Mouse (Mus musculus): Measurements from ENCODE around the gene Hpd. TPM values are rescaled to one million over a fixed set of nuclear protein-coding genes. Genes with fewer than 3 reads are reported as not detected.

The Hpd gene
- polyA plus RNA-seq, 1 experiment from 2014 or later: not detected

- H3K9me3 ChIP-seq: no peaks in the 10 kb centered on the region
- no peak overlapping the region for H3K27ac ChIP-seq
- H3K4me3 ChIP-seq: no peak overlapping the region
- no peak overlapping the region for H3K9ac ChIP-seq
- H3K4me2 ChIP-seq (replicated peaks): no peak overlapping the region
- H3K36me3 ChIP-seq: no peaks in the 10 kb centered on the region
- no peaks in the 10 kb centered on the region for H3K4me1 ChIP-seq
- no peaks in the 10 kb centered on the region for H3K27me3 ChIP-seq
- ATAC-seq (ENCODE audit: insufficient number of reproducible peaks, insufficient read depth, low FRiP score, low TSS enrichment): no peak
- 77% methylated on average over 6 of the region's 6 CpGs for WGBS
These were observed 991 bp downstream of the Hpd start for GRCm38 (mm10) chr5:123181536-123181935.

DNA sequence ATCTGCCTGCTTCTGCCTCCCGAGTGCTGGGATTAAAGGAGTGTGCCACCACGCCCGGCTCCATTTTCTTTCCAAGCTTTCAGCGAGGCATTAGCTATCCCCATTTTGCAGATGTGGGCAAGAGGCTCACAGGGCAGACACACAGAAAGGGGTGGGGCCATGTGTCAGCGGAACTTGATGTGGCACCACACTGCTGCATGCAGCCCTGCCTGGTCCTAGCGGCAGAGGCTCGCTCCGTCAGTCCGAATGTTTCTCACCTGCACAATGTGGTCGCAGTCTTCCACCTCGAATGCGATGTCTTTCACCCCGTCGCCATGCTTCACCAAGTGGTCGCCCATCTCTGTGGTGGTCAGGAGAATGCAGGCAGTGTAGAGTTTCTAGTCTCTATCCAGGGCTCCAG, 2.1 kb downstream of the Hpd start:
- H3K27me3 ChIP-seq: no peaks in the 10 kb centered on the region
- WGBS: 90% methylated on average over 15 of the region's 15 CpGs

GRCm38 (mm10) chr5:123178792-123179191, 3.7 kb downstream of the Hpd start:
- Histone ChIP-seq H3K9me3 (no peaks in the 10 kb centered on the region), H3K36me3 (no peaks in the 10 kb centered on the region), H3K4me2 (replicated peaks) (no peak overlapping the region), H3K27me3 (no peaks in the 10 kb centered on the region), H3K27ac (no peak overlapping the region), H3K9ac (no peak overlapping the region), H3K4me3 (no peak overlapping the region), H3K4me1 (no peaks in the 10 kb centered on the region)
- WGBS: 88% methylated on average over 5 of the region's 5 CpGs
- ATAC-seq (ENCODE audit: insufficient number of reproducible peaks, insufficient read depth, low FRiP score, low TSS enrichment): no peak

More for the DNA sequence above, 2.1 kb downstream of the Hpd start:
- H3K4me1 ChIP-seq: no peaks in the 10 kb centered on the region
- no peak overlapping the region for H3K4me3 ChIP-seq
- H3K4me2 ChIP-seq (replicated peaks): no peak overlapping the region
- no peaks in the 10 kb centered on the region for H3K9me3 ChIP-seq
- no peak overlapping the region for H3K27ac ChIP-seq
- no peak for ATAC-seq (ENCODE audit: insufficient number of reproducible peaks, insufficient read depth, low FRiP score, low TSS enrichment)
- H3K36me3 ChIP-seq: no peaks in the 10 kb centered on the region
- no peak overlapping the region for H3K9ac ChIP-seq

DNA sequence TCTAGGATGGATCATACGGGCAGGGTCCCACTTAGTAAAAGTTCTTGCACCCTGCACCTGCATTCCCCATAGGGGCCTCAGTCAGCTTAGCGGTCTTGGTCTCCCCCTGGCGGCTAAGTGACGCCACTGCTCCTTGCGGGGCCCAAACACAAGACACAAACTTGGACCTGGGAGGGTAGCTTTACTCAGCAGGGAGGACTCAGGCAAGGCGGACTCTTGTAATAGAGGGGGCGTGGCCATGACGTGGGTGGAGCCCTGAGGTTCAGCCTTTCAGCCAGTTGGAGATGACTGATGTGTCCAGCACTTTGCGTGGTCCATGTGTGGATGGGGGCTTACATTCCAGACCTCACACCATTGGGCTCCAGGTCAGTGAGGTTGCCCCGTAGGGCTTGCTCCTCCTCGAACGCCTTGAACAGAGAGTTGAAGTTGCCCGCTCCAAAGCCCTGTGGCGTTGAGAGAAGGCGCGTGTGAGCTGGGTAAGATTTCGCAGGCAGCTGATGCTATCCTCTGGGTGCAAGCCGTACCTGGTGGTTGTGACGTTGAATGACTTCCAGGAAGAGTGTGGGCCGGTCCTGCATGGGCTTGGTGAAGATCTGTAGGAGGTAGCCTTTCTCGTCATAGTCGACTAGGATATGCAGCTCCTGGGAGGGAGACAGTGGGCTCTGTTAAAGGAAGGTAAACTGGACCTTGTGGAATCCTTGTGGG, 10.7 kb downstream of the Hpd start:
- no peaks in the 10 kb centered on the region for H3K9me3 ChIP-seq
- H3K27me3 ChIP-seq: no peaks in the 10 kb centered on the region
- no peak overlapping the region for H3K9ac ChIP-seq
- WGBS: 9% methylated on average over 22 of the region's 22 CpGs
- H3K27ac ChIP-seq: no peak overlapping the region
- H3K36me3 ChIP-seq: peaks cover 6% of the 10 kb centered on the region
- H3K4me2 ChIP-seq (replicated peaks): peak overlapping the region; percentile 57
- peak; percentile 54 for ATAC-seq (ENCODE audit: insufficient number of reproducible peaks, insufficient read depth, low FRiP score, low TSS enrichment)
- peak overlapping the region; percentile 29 for H3K4me3 ChIP-seq
- peaks cover 19% of the 10 kb centered on the region for H3K4me1 ChIP-seq

DNA sequence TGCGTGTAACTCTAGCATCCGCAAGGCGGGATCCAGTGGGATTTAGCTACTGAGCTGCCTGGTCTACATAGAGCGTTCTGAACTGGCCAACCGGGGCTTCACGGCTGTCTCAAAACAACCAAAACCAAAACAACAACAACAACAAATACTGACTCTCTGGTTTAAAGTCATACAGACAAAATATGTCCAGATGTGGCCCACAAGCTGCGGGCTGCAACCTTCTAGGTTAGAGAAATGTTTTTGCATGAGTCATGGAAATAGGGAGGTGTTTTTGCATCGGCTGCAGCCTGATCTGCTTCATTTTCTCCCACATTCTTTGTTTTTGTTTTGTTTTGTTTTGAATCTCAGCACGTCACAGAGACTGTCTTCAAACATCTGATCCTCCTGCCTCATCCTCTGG, 12.2 kb downstream of the Hpd start:
- H3K36me3 ChIP-seq: peaks cover 20% of the 10 kb centered on the region
- no peak overlapping the region for H3K4me3 ChIP-seq
- H3K4me2 ChIP-seq (replicated peaks): no peak overlapping the region
- peaks cover 19% of the 10 kb centered on the region for H3K4me1 ChIP-seq
- H3K27ac ChIP-seq: peak overlapping the region; percentile 24; the same call in 1 of the 2 replicates
- H3K9ac ChIP-seq: no peak overlapping the region
- 54% methylated on average over 9 of the region's 9 CpGs for WGBS
- no peak; the same call in 1 of the 2 replicates for ATAC-seq (ENCODE audit: insufficient number of reproducible peaks, insufficient read depth, low FRiP score, low TSS enrichment)
- no peaks in the 10 kb centered on the region for H3K27me3 ChIP-seq
- H3K9me3 ChIP-seq: no peaks in the 10 kb centered on the region

- Histone ChIP-seq H3K27me3 (no peaks in the 10 kb centered on the region), H3K9ac (no peak within 1 kb of the TSS), H3K27ac (peak within 1 kb of the TSS; percentile 24; the same call in 1 of the 2 replicates), H3K9me3 (no peaks in the 10 kb centered on the region), H3K4me2 (replicated peaks) (no peak within 1 kb of the TSS), H3K4me1 (peaks cover 19% of the 10 kb centered on the region), H3K36me3 (peaks cover 25% of the 10 kb centered on the region), H3K4me3 (no peak within 1 kb of the TSS)
- no peak for ATAC-seq (ENCODE audit: insufficient number of reproducible peaks, insufficient read depth, low FRiP score, low TSS enrichment)
- 85% methylated on average over 5 of the region's 5 CpGs for WGBS
These were observed 13.2 kb downstream of the Hpd start, which contains the start of gene Psmd9 for GRCm38 (mm10) chr5:123169284-123169683. Gene Psmd9 (plus strand): TSS chr5:123169413.

- H3K4me2 ChIP-seq (replicated peaks): no peak overlapping the region
These were observed 14.9 kb downstream of the Hpd start for GRCm38 (mm10) chr5:123167591-123167990.

DNA sequence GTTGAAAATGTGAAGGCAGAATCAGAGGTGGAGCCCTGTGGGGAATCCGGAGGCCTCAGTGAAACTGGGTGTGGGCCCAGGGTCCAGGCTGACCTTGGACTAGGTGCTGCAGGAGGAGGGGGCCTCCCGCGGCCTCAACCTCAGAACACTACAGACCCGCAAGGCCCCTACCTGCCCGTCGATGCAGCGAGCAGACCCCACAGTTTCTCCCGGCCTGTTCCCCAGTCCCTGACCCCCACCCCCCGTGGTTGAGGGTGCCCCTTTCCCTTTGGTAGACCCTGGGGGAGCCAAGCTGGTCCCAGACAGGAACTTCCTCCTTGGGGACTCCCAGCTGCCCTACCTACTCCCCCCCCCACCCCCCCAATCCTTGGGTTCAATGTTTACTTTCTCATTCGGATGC, 16.1 kb downstream of the Hpd start:
- no peaks in the 10 kb centered on the region for H3K27me3 ChIP-seq
- H3K4me3 ChIP-seq: no peak overlapping the region
- peaks cover 52% of the 10 kb centered on the region for H3K36me3 ChIP-seq
- no peak overlapping the region for H3K4me2 ChIP-seq (replicated peaks)
- no peak overlapping the region for H3K27ac ChIP-seq
- peaks cover 4% of the 10 kb centered on the region; the same call in 1 of the 2 replicates for H3K4me1 ChIP-seq
- ATAC-seq (ENCODE audit: insufficient number of reproducible peaks, insufficient read depth, low FRiP score, low TSS enrichment): no peak
- WGBS: 93% methylated on average over 10 of the region's 10 CpGs
- no peak overlapping the region for H3K9ac ChIP-seq
- H3K9me3 ChIP-seq: no peaks in the 10 kb centered on the region

More at GRCm38 (mm10) chr5:123167591-123167990, 14.9 kb downstream of the Hpd start:
- Histone ChIP-seq H3K9ac (no peak overlapping the region), H3K36me3 (peaks cover 42% of the 10 kb centered on the region), H3K4me1 (peaks cover 15% of the 10 kb centered on the region), H3K9me3 (no peaks in the 10 kb centered on the region), H3K27me3 (no peaks in the 10 kb centered on the region), H3K4me3 (no peak overlapping the region), H3K27ac (no peak overlapping the region)
- no peak for ATAC-seq (ENCODE audit: insufficient number of reproducible peaks, insufficient read depth, low FRiP score, low TSS enrichment)
- WGBS: 79% methylated on average over 5 of the region's 5 CpGs

- no peak overlapping the region for H3K4me3 ChIP-seq
- H3K27me3 ChIP-seq: no peaks in the 10 kb centered on the region
- no peaks in the 10 kb centered on the region for H3K9me3 ChIP-seq
- no peak overlapping the region for H3K27ac ChIP-seq
- 82% methylated on average over 9 of the region's 9 CpGs for WGBS
- no peak for ATAC-seq (ENCODE audit: insufficient number of reproducible peaks, insufficient read depth, low FRiP score, low TSS enrichment)
- H3K4me2 ChIP-seq (replicated peaks): no peak overlapping the region
- H3K4me1 ChIP-seq: no peaks in the 10 kb centered on the region
- peaks cover 86% of the 10 kb centered on the region for H3K36me3 ChIP-seq
- no peak overlapping the region for H3K9ac ChIP-seq
These were observed 19.6 kb downstream of the Hpd start for GRCm38 (mm10) chr5:123162942-123163341.

DNA sequence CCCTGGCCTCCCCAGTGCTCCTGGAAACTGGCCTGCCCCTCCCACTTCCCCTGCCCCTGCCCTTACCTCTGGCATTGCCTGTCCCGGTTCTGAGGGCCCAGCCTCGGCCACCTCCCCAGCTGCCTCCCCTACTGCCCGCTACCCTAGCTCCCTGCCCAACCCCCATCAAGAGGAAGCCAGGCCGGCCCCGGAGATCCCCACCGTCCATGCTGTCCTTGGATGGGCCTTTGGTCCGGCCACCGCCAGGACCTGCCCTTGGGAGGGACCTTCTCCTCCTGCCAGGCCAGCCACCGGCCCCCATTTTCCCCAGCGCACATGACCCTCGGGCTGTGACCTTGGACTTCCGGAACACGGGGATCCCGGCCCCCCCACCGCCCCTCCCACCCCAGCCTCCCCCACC, 22.2 kb downstream of the Hpd start:
- 92% methylated on average over 15 of the region's 15 CpGs for WGBS
- Histone ChIP-seq H3K9me3 (no peaks in the 10 kb centered on the region), H3K27ac (no peak overlapping the region), H3K9ac (no peak overlapping the region), H3K27me3 (no peaks in the 10 kb centered on the region), H3K4me3 (no peak overlapping the region), H3K4me1 (no peaks in the 10 kb centered on the region), H3K4me2 (replicated peaks) (no peak overlapping the region), H3K36me3 (peaks cover 82% of the 10 kb centered on the region)
- ATAC-seq (ENCODE audit: insufficient number of reproducible peaks, insufficient read depth, low FRiP score, low TSS enrichment): no peak

- Histone ChIP-seq H3K4me1 (no peaks in the 10 kb centered on the region), H3K4me3 (no peak overlapping the region), H3K9ac (no peak overlapping the region), H3K9me3 (no peaks in the 10 kb centered on the region), H3K27ac (no peak overlapping the region), H3K4me2 (replicated peaks) (no peak overlapping the region), H3K36me3 (peaks cover 85% of the 10 kb centered on the region), H3K27me3 (no peaks in the 10 kb centered on the region)
- no peak for ATAC-seq (ENCODE audit: insufficient number of reproducible peaks, insufficient read depth, low FRiP score, low TSS enrichment)
- 89% methylated on average over 15 of the region's 15 CpGs for WGBS
These were observed 22.7 kb downstream of the Hpd start for GRCm38 (mm10) chr5:123159866-123160265.

- Histone ChIP-seq H3K27ac (no peak overlapping the region), H3K4me1 (no peaks in the 10 kb centered on the region), H3K36me3 (peaks cover 86% of the 10 kb centered on the region), H3K27me3 (no peaks in the 10 kb centered on the region), H3K4me2 (replicated peaks) (no peak overlapping the region), H3K9ac (no peak overlapping the region), H3K4me3 (no peak overlapping the region), H3K9me3 (no peaks in the 10 kb centered on the region)
- ATAC-seq (ENCODE audit: insufficient number of reproducible peaks, insufficient read depth, low FRiP score, low TSS enrichment): no peak
- 90% methylated on average over 4 of the region's 4 CpGs for whole genome bisulfite sequencing
These were observed 23.1 kb downstream of the Hpd start for GRCm38 (mm10) chr5:123159446-123159845.

All from embryonic facial prominence, embryonic 12.5 days (tissue).